Mouse (Mus musculus): ENCODE results near the gene Map6.

DNA sequence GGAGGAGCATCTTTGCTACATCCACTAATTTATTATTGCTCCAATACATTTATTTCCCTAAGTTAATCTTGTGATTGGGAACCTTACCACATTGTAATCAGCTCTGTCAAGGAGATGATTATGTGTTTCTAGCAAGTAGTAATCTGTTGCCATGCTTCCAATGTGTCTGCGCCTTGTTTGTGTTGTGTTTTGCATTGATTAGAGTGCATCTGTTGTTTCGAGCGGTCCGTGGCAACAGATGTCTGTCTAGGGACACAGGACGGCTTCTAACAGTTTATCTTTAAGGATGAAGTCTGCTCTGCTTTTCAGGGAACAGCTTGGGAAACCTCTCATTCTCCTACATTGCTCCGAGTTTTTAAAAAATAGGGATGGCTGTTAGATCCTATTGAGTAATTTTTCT is 7.9 kb downstream of the Map6 start:
- no peak for TF ChIP-seq CTCF (IDR thresholded peaks at IDR 0.05; ENCODE audit: borderline replicate concordance, insufficient read depth, low read length)
- TF ChIP-seq POLR2A (IDR thresholded peaks at IDR 0.05; ENCODE audit: low read depth, low read length): no peak

All from embryonic fibroblast, embryonic 13.5 days (primary cell).